Mouse (Mus musculus) liver, embryonic 16.5 days (tissue): ENCODE measurements around the gene Selenov. TPM values are rescaled to one million over a fixed set of nuclear protein-coding genes. Genes with fewer than 3 reads are reported as not detected.

Experiments used
- ATAC-seq: fragments of 200-750 bp; cut with Nextera tagmentation; 2 replicates; pipeline ENCODE4 v1.8.0; 2017; ENCODE audit warnings: low read depth, mild to moderate bottlenecking, moderate number of reproducible peaks, moderate library complexity
- H3K27ac ChIP-seq: fragments of 300-500 bp; sonication (generic); 2 replicates; pipeline ENCODE4 v1.5.1; 2014; ENCODE audit warnings: mild to moderate bottlenecking, low read length
- H3K27me3 ChIP-seq: fragments of 300-500 bp; sonication (generic); 2 replicates; pipeline ENCODE4 v1.6.1; 2014; ENCODE audit warnings: low read depth, low read length, mixed read lengths; ENCODE audit not compliant: control insufficient read depth, insufficient read depth
- H3K36me3 ChIP-seq: fragments of 300-500 bp; sonication (generic); 2 replicates; pipeline ENCODE4 v1.6.1; 2014; ENCODE audit warnings: mild to moderate bottlenecking; ENCODE audit not compliant: control insufficient read depth, insufficient read depth
- H3K4me1 ChIP-seq: fragments of 300-500 bp; sonication (generic); 2 replicates; pipeline ENCODE4 v1.6.1; 2014; ENCODE audit warnings: low read depth, low read length, mixed read lengths; ENCODE audit not compliant: control insufficient read depth
- H3K4me2 ChIP-seq: fragments of 300-500 bp; sonication (generic); 2 replicates; pipeline ENCODE4 v1.6.1; 2014; ENCODE audit warnings: low read depth, low read length, mixed read lengths
- H3K4me3 ChIP-seq: fragments of 300-500 bp; sonication (generic); 2 replicates; pipeline ENCODE4 v1.5.1; 2014; ENCODE audit warnings: low read depth, mild to moderate bottlenecking, low read length
- H3K9ac ChIP-seq: fragments of 300-500 bp; sonication (generic); 2 replicates; pipeline ENCODE4 v1.6.1; 2014; ENCODE audit warnings: low read depth, low read length
- H3K9me3 ChIP-seq: fragments of 300-500 bp; sonication (generic); replicated peaks from 2 replicates; pipeline ENCODE4 v1.6.1; 2016; ENCODE audit warnings: low read length; ENCODE audit not compliant: control insufficient read depth
- WGBS: fragments of 180-500 bp; shearing (Covaris S2); extraction: QIAGEN DNeasy Blood & Tissue Kit; methylation state at CpG from one replicate; pipeline ENCODE4 v1.1.7; 2014; ENCODE audit not compliant: insufficient replicate concordance; 5-methylcytosine and 5-hydroxymethylcytosine counted together
- polyA plus RNA-seq: library from polyadenylated mRNA; unstranded; fragments of >200 nt; fragmentation: Nextera tagmentation; extraction: Ambion mirVana; gene quantifications from 2 replicates; pipeline ENCODE4 v1.2.1, GENCODE M21; 2015

Selenov gene
- polyA plus RNA-seq, 1 experiment from 2014 or later: not detected

DNA sequence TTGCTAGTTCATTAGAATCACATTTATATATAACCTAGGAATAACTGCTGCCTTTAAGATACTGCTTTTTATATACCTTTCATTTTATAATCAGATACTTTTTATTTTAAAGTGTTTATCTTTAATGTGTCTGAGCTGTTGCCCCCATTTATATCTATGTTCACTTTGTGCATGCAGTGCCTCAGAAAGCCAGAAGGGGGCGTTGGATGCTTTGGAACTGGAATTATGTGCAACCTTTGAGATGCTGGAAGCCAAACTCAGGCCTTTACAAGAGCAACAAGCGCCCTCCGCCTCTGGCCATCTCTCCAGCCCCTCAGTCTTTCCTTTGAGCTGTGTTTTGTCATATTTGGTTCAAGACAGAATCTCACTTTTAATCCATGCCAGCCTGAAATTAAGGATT, 19.2 kb downstream of the Selenov start:
- Histone ChIP-seq H3K27ac (no peak overlapping the region), H3K27me3 (peaks cover 20% of the 10 kb centered on the region), H3K4me2 (no peak overlapping the region), H3K9ac (no peak overlapping the region), H3K4me3 (no peak overlapping the region), H3K36me3 (no peaks in the 10 kb centered on the region), H3K9me3 (no peaks in the 10 kb centered on the region), H3K4me1 (peaks cover 7% of the 10 kb centered on the region)
- 52% methylated on average over 3 of the region's 3 CpGs for WGBS
- no peak for ATAC-seq

DNA sequence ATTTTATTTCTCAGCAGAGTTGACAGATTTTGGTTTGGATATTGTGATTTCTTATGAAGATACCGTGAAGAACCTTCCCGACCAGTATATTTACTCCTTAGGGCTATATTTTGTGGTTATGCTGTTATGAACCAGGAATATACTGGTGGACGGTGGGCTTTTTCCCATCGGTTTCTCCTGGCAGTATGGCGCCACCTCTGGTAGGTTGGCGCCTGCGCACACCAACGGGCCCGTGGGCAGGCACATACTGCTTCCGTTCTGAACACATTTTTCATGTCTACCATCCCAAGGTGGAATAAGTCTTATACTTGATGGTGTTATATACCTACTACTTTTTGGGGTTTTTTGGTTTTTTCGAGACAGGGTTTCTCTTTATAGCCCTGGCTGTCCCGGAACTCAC, 21.6 kb downstream of the Selenov start:
- Histone ChIP-seq H3K4me1 (peaks cover 7% of the 10 kb centered on the region), H3K9me3 (no peaks in the 10 kb centered on the region), H3K4me3 (no peak overlapping the region), H3K4me2 (no peak overlapping the region), H3K9ac (no peak overlapping the region), H3K27ac (no peak overlapping the region), H3K36me3 (no peaks in the 10 kb centered on the region), H3K27me3 (peaks cover 24% of the 10 kb centered on the region)
- ATAC-seq: no peak
- 81% methylated on average over 12 of the region's 12 CpGs for WGBS

DNA sequence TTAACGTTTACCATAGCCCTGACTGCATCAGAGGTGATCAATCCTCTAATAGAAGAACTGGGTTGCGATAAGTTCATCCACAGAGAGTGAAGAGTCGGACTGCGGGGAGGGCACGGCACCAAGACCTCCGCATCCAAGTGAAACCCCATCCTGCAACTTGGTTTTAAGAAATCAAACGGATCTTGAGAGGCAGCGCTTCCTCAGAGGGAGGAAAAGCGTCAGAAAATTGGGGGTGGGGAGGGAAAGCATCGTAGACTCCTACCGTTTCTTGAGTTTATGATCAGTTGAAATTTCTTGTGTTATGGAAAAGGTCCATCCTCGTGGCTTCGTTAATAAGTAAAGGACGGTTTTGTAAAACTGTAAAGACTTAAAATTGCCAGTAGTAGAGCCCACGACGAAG, 22.4 kb downstream of the Selenov start:
- H3K27me3 ChIP-seq: peaks cover 24% of the 10 kb centered on the region
- WGBS: 28% methylated on average over 16 of the region's 16 CpGs
- H3K4me2 ChIP-seq: peak overlapping the region; percentile 56
- no peaks in the 10 kb centered on the region for H3K9me3 ChIP-seq
- H3K4me1 ChIP-seq: peaks cover 7% of the 10 kb centered on the region
- H3K36me3 ChIP-seq: no peaks in the 10 kb centered on the region
- peak overlapping the region; percentile 62 for H3K9ac ChIP-seq
- H3K27ac ChIP-seq: no peak overlapping the region
- H3K4me3 ChIP-seq: peak overlapping the region; percentile 59
- ATAC-seq: no peak

DNA sequence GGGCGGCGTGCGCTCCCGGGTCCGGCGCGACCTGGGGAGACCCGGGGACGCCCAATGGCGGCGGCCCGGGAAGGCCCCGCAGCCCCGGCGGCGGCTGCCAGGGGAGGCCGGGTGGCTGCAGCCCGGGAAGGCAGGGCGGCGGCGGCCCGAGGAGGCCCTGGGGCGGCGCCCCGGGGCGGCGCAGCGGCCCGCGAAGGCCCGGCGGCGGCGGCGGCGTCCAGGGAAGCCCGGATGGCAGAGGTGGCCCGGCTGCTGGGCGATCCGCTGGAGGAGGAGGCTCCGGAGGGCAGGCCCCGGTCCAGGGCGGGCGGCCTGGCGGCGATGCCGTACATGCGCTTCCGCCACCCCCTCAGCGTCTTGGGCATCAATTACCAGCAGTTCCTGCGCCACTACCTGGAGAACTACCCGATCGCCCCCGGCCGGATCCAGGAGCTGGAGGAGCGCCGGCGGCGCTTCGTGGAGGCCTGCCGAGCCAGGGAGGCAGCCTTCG, 22.9 kb downstream of the Selenov start:
- H3K4me3 ChIP-seq: peak overlapping the region; percentile 59
- no peak overlapping the region for H3K27ac ChIP-seq
- H3K9ac ChIP-seq: peak overlapping the region; percentile 62
- peaks cover 24% of the 10 kb centered on the region for H3K27me3 ChIP-seq
- under 1% methylated on average over 51 of the region's 62 CpGs for WGBS
- H3K36me3 ChIP-seq: no peaks in the 10 kb centered on the region
- peak overlapping the region; percentile 56 for H3K4me2 ChIP-seq
- no peaks in the 10 kb centered on the region for H3K9me3 ChIP-seq
- ATAC-seq: peak; percentile 39
- H3K4me1 ChIP-seq: peaks cover 7% of the 10 kb centered on the region

DNA sequence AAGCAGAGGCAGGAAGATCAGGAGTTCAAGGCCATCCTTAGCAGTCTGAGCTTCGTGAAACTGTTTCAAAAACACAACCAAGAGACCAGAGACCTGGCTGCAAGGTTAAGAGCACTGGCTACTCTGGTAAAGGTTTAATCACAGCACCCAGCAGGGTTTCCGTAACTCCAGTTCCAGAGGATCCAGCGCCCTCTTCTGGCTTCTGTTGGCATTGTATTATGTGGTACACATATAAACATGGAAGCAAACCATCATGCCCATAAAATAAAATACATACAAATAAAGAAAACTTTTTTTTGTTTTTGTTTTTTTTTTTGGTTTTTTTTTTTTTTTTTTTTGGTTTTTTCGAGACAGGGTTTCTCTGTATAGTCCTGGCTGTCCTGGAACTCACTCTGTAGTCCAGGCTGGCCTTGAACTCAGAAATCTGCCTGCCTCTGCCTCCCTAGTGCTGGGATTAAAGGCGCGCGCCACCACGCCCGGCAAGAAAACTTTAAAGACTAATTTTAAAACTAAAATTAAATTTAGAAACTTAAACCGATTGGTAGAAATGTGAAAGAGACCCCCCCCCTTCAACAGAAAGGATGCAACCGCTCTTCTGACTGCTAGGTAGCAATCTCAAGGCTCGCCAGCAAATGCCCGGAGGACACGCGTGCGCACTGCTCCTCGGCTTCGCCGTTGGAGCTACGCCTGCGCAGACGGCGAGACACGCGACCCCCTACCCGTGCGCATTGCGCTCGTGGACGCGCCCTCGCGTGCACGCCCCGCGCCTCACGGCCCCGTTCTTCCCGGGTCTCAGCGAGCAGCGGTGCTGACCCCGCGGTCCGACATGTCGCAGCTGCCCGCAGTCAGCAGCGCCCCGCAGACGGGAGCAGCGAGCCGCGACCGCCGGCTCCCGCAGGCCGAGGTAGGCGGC, 23.6 kb downstream of the Selenov start, which contains the start of gene Eid2:
Gene Eid2, plus strand, starts transcription at position 753 of the 913 bp plus-strand sequence.
- Histone ChIP-seq H3K4me2 (peak within 1 kb of the TSS; percentile 56), H3K36me3 (no peaks in the 10 kb centered on the region), H3K27me3 (peaks cover 24% of the 10 kb centered on the region), H3K9ac (peak within 1 kb of the TSS; percentile 62), H3K27ac (no peak within 1 kb of the TSS), H3K4me3 (peak within 1 kb of the TSS; percentile 59), H3K4me1 (peaks cover 7% of the 10 kb centered on the region), H3K9me3 (no peaks in the 10 kb centered on the region)
- ATAC-seq: peak; percentile 53
- 6% methylated on average over 54 of the region's 57 CpGs for WGBS

DNA sequence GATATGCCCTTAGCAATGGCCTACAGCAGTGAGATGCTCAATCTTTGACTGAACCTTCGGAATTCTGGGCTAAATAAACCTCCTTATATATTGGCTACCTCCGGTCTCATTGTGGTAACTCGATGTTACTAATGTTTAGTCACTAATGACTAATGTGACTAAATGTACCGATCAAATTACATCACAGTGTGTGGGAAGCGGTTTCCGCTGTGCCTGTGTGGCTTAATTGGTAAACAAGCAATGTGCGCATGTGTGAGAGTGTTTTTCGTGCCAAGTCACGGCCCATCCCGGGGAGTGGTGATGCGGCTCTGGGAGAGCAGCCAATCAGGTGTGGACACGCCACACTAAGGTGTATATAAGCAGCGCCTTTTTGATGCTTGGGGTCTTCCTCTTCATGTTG, 25.6 kb downstream of the Selenov start:
- H3K9me3 ChIP-seq: no peaks in the 10 kb centered on the region
- no peaks in the 10 kb centered on the region for H3K36me3 ChIP-seq
- H3K27ac ChIP-seq: no peak overlapping the region
- H3K4me3 ChIP-seq: no peak overlapping the region
- no peak for ATAC-seq
- WGBS: 69% methylated on average over 13 of the region's 13 CpGs
- no peak overlapping the region for H3K4me2 ChIP-seq
- peaks cover 7% of the 10 kb centered on the region for H3K4me1 ChIP-seq
- H3K9ac ChIP-seq: no peak overlapping the region
- peaks cover 24% of the 10 kb centered on the region for H3K27me3 ChIP-seq

DNA sequence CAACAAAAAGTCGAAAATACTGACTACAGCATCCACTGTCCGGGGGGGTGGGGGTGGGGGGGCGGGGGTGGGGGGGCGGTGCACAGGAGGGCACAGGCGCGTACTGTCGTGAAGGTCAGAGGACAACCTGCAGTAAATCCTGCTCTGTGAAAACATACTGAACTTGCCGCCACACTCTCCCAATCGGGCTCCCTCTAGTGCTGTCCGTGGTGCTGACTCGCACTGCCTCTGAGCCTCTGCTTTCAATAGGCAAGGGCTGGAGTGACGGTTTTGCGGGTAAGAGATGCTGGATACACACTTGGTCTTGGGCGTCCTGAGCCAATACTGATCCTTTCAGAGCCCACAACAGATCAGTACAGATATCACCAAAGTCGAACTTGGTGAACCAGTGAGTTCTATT, 27.2 kb downstream of the Selenov start:
- Histone ChIP-seq H3K9me3 (no peaks in the 10 kb centered on the region), H3K27me3 (peaks cover 22% of the 10 kb centered on the region), H3K9ac (no peak overlapping the region), H3K4me1 (peaks cover 6% of the 10 kb centered on the region), H3K4me2 (no peak overlapping the region), H3K27ac (no peak overlapping the region), H3K4me3 (no peak overlapping the region), H3K36me3 (no peaks in the 10 kb centered on the region)
- whole genome bisulfite sequencing: 6% methylated on average over 15 of the region's 15 CpGs
- no peak for ATAC-seq

DNA sequence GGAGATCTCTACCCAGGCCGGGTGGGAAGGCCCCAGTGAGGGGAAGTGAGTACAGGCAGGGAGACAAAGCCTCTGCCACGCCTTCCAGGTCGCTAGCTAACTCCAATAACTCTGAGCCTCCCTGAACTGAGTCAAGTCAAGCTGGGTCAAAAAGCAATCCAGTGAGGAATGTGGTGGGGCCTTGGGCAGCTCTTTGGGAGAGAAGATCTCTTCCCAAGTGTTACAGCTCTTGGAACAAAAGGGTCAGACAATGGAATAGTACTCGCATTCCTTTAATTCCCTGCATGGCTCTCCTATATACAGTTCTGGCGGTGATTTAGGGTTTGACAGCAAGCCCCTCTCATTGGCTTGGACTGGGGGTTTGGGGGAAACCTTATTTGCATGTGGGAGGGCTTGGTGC, 28.1 kb downstream of the Selenov start:
- peaks cover 13% of the 10 kb centered on the region for H3K27me3 ChIP-seq
- H3K9me3 ChIP-seq: no peaks in the 10 kb centered on the region
- H3K4me1 ChIP-seq: no peaks in the 10 kb centered on the region
- no peaks in the 10 kb centered on the region for H3K36me3 ChIP-seq
- H3K4me2 ChIP-seq: no peak overlapping the region
- no peak overlapping the region for H3K27ac ChIP-seq
- no peak for ATAC-seq
- H3K9ac ChIP-seq: no peak overlapping the region
- WGBS: 36% methylated on average over 5 of the region's 5 CpGs
- H3K4me3 ChIP-seq: no peak overlapping the region

DNA sequence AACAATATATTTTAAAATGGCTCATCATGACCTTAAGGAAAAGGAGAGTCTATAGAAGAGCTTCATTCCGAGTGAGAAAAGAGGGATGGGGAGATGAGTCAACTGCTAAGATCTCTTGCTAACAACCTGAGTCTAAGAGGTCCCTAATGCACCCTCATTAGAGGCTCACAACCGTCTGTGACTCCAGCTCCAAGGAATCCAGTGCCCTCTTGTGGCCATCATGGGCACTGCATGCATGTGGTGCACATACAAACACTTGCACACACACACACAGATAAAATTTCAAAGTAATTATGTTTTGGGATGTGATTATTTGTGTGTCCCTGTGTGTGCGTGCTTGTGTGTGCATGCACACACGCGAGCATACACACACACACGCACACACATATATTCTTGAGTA, 35.5 kb downstream of the Selenov start:
- H3K27ac ChIP-seq: no peak overlapping the region
- H3K4me2 ChIP-seq: no peak overlapping the region
- H3K9me3 ChIP-seq: peaks cover 4% of the 10 kb centered on the region; the same call in 1 of the 2 replicates
- no peak for ATAC-seq
- H3K9ac ChIP-seq: no peak overlapping the region
- no peaks in the 10 kb centered on the region for H3K4me1 ChIP-seq
- no peaks in the 10 kb centered on the region for H3K27me3 ChIP-seq
- H3K4me3 ChIP-seq: no peak overlapping the region
- 63% methylated on average over 6 of the region's 6 CpGs for WGBS
- no peaks in the 10 kb centered on the region for H3K36me3 ChIP-seq
